Mouse (Mus musculus): ENCODE data around the gene Cacng7.
A peak's percentile ranks its signal among the peaks of the same experiment; 100 is the strongest.

Cacng7 gene

DNA sequence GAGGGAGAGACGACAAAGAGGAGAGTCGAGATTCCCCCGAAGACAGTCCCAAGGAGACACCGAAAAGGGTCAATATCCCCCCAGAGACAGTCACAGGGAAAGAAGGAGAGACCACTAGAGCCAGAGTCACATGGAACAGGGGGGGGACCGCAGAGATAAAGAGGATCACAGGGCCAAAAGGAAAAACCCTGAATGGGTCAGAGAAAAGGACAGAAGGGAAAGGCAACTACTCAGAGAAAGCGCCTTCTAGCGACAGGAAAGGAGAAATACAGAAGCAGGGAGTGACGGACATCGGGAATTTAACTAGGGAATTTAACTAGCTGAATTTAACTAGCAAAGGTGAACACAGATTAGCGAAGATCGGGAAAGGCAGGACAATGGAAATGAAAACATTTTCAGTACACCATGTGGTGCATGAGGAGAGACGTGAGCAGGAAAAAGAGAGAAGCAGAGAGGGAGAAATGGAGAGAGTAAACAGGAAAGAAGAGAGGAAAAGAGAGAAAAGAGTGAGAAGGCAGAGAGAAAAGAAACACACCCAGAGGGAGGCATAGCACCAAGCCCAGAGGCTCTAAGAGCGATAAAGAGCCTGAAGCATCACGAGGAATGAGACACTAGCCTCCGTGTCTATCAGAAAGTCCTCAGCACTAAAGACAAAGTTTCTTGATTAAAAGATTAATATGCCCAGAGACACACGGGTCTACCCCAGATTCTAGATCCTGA lies 30.0 kb upstream of the Cacng7 start:
- DNase-seq (ENCODE audit: low spot score) = no peak

DNA sequence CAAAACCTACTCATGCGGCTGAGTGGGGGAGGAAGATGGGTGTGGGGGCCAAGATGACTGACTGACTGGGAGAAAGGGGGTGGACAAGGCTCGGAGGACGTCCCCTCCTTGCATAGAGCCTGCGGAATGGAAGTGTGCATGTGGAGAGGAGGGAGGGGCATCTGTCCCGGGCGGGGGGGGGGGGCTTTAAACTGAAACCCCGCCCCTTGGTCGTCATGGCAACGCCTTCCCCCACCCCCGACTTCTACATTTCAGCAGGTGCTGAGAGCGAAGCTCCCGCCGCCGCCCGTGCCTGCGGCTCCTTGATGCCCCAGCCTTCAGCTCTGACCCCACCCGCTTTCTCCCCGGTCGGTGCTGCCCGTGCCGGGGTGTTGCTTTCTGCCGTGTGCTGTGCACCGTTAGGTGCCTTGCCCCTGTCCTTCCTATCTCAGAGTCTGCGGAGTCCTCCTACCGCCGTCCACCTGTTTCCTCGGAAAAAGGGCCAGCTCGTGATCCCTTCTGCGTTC lies 29.4 kb upstream of the Cacng7 start:
- DNase-seq (ENCODE audit: low spot score) = peak; percentile 75

DNA sequence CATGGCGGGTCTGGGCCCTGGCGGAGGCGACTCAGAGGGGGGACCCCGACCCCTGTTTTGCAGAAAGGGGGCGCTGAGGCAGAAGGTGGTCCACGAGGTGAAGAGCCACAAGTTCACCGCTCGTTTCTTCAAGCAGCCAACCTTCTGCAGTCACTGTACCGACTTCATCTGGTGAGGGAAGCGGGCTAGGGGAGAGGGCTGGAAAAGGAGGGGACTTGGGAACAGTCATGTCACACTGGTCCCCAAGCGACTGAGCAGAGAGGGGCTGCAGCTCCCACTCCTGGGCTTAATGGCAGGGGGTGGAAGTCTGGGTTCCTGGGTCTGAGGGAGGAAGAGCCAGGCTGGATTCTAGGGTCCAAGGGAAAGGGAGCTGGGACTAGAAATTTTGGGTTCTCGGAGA lies 29.0 kb upstream of the Cacng7 start:
- DNase-seq (ENCODE audit: low spot score) = no peak

DNA sequence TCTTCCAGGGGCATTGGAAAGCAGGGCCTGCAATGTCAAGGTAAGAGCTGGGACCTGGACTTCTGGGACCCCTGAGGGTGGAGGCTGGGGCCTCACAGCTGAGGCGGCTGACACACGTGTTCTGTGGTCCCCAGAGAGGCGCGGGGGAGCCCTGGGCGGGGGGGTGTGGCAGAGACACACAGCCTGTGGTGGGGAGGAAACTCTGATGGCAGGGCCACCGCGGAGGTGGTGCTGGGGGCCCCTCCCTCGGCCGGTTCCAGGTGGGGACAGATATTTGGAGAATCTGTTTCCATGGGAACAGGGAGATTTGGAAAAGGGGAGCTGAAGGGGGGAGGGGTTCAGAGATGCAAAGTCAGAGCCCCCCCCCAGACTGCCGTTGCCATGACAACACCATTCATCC lies 28.5 kb upstream of the Cacng7 start:
- DNase-seq (ENCODE audit: low spot score) = no peak

DNA sequence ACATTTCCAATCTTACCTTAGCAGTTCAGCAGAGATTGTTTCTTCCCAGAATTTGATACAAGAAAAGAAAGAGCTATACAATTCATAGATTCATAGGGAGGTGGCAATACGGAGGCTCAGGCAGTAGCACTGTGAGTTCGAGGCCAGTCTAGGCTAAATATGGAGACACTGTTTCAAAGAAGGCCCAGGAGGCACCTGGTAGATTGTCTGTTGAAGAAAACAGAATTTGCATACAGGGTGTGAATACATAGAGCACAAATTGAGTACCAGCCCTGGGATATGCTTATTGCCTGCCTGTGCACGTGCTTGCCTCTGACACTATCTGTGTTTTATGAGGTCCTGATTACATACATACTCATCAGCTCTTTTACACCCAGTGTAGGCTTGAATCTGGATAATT lies 26.4 kb upstream of the Cacng7 start:
- no peak for DNase-seq (ENCODE audit: low spot score)

DNA sequence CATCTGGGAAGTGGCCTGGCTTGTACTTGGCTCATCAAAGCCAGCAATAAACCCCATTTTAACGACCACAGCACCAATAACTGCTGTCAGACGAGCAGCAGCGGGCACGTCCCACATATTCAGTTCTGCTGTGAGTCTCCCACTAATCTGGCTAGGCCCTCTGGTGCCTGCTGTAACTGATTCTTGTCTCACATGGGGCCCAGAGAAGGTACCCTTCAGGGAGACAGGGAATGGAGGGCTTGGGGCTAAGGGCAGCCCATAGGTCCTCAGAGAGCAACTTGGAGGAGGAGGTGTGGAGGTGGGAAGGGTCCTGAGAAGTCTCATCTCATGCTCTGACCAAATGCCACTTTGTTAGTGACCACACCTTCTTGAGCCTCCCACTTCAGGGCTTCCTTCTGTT lies 24.1 kb upstream of the Cacng7 start:
- no peak for DNase-seq (ENCODE audit: low spot score)

DNA sequence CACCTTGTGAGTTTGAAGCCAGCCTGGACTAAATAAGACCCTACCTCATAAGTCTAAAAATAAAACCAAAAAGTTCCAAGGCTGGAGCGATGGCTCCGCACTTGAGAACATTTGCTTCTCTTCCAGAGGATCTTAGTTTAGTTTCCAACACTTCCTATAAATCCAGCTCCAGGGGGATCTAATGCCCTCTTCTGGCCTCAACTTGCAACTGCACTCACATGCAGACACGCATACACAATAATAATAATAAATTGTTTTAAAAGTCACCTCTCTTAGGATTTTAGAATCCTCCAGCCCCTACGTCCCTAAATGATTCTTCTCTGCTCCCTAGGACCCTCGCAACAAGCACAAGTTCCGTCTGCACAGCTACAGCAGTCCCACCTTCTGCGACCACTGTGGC lies 22.5 kb upstream of the Cacng7 start:
- no peak for DNase-seq (ENCODE audit: low spot score)

DNA sequence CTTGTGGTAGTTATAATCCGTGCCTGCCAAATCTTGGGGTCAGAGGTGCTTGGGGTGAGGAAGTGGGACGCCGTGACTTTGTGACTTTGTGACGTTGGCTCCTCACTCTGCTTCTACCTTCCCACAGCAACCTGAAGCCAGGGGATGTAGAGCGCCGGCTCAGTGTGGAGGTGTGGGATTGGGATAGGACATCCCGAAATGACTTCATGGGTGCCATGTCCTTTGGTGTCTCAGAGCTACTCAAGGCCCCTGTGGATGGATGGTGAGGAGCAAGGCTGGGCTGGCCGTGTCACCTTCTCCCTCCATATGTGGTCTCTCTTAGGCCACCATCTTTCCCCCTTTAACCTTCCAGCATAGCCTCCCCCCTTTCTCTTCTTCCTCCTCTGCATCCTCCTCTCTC lies 19.2 kb upstream of the Cacng7 start:
- no peak for DNase-seq (ENCODE audit: low spot score)

DNA sequence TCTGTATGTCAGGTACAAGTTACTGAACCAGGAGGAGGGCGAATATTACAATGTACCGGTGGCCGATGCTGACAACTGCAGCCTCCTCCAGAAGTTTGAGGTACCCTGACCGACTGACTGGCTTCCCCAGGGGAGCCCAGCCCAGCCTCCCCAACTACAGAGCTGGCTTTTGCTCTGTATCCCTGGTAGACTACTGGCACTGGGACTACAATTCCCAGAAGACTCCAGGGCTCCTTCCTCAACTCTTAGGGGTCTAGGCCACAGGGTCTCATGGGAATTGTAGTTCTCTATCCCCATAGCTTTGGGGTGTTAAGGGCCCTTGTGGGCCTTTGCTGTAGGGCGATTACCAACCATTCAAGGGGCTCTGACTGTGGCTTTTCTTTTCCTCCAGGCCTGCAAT lies 18.6 kb upstream of the Cacng7 start:
- no peak for DNase-seq (ENCODE audit: low spot score)

DNA sequence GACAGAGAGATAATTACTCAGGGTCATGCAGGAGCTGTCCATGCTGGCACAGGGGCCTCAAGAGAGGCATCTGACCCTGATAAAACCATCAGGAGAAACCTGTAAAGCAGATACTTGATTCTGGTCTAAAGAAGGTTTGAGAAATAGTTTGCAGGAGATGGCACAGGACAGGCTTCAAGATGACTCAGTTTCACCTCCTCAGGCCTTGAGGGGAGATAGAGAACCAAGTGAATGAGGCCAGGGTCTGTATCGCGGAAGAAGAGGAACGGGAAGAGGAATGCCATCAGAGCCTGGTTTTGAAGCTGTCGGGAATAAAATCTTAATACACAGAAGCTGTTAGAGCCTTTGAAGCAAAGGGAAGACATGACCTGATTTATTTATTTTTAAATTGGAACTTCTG lies 15.1 kb upstream of the Cacng7 start:
- no peak for DNase-seq (ENCODE audit: low spot score)

DNA sequence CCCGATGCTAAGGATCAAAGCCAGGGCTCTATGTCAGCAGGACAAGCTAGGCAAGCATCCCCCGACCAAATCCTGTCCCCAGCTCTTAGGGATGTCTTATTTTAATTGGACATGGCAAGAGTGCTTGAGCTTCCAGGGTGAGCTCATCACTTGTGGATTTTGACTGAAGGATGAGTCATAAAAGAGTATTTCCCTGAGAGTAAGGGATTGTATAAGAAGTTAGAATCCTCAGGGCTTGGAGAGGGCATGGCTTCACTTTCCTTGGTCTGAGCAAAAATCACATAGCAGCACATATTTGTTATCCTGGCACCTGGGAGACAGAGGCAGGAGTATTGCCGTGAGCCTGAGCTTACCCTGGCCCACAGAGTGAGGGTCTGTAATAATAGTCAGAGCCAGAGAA lies 11.9 kb upstream of the Cacng7 start:
- no peak for DNase-seq (ENCODE audit: low spot score)

DNA sequence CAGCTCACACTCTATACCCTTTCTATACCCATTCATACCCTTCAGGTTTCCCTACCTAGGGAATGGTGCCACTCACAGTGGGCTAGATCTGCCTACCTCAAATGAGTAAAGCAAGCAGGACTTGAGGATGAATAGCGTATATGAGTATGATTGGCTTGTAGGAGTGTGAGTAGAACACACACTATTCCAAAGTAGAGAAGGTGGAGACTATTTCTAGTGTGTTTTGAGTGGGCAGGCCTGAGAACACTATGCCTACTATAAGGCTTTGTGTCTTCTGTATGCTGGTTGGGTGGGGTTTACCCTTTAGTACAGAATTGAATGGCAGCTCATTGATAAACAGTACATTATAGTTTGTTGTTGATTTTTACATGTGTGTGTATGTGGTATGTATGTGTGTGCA lies 8.9 kb upstream of the Cacng7 start:
- no peak for DNase-seq (ENCODE audit: low spot score)

DNA sequence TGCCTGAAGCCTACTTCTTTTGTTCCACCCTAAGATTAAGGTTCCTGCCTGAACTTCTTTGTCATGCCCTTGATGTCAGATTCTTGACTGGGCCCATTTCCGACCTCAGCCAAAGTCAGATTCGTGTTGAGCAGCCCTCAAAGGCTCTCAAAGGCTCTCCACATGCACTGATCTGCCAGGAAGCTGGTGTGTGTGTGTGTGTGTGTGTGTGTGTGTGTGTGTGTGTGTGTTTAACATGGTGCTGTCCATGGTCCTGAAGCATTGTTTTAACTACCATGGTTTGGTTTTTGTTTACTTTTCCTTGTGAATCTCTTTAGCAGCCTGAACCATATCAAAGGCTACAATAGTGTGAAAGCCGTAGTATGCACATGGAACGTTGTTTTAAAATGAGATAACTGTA lies 4.8 kb upstream of the Cacng7 start:
- peak; percentile 51 for DNase-seq (ENCODE audit: low spot score)

DNA sequence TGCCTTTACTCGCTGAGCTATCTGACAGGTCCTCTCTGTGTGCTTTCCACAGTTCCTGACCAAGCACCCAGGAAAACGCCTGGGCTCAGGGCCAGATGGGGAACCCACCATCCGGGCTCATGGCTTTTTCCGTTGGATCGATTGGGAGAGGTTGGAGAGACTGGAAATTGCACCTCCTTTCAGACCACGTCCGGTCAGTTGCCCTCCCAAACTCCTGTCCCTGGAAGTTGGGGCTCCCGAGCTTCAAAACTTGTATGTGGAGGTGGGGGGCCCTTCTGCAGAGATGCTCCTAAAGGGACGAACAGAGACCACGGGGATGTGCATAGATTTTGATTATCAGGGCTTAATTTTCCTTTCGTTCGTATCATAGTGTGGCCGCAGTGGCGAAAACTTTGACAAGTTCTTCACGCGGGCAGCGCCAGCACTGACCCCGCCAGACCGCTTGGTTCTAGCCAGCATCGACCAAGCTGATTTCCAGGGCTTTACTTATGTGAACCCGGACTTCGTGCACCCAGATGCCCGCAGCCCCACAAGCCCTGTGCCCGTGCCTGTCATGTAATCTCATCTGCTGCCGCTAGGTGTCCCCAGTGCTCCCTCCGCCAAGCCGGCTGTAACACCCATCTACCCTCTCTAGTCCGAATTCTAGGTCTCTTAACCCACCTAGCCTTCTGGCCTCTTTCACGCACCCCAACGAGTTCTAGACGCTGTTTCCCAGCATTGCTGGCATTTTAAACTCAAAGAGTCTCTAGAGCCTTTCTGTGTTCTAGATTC lies 2.8 kb upstream of the Cacng7 start:
- DNase-seq (ENCODE audit: low spot score) = peak; percentile 87

DNA sequence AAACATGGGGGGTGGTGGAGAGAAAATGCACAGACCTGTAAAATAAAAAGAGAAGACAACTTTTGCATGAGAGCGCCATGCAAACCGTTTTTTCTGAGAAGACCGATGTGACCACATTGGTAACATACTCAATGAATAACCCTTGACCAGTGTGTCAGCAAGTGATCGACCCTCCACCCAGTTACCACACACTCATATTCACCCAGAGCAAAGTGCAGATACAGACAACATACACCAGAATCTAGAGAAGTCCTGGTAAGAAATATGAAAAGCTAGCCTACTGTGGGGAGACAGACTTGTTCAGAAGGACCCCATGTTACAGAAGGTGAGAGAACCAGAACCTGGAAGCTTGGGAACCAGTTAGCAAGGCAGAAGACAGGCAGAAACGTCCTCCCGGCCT lies 1.6 kb upstream of the Cacng7 start:
- no peak for DNase-seq (ENCODE audit: low spot score)

DNA sequence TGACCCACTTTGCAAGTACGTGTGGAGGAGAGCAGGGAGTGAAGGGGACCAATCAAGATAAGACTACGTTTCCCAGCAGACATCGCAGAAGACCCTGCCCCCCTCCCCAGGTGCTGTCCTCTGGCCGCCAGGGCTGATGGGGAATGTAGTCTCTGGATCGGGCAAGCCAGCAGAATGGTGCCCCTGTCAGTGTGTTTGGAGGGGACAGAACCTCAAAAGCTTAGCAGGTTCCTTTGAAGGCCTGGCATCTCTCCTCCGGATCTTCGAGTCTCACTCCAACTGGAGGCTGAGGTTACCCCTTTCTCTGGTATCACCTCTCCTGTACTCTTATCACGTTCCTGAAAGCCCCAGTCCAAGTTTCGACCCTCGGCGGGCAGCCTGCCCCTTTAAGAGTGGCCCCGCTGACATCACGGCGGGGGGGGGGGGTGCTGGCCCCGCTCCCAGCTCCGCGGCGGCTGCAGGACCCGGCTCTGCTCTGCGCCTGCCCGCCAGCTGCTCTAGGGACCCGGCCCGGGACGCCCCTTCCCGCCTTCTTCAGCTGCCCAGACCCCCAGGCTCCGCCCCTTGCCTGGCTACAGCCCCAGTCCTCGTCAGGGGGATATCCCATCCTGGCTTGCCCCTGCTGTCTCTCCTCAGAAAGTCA lies 1.1 kb upstream of the Cacng7 start:
- DNase-seq (ENCODE audit: low spot score) = peak; percentile 83

DNA sequence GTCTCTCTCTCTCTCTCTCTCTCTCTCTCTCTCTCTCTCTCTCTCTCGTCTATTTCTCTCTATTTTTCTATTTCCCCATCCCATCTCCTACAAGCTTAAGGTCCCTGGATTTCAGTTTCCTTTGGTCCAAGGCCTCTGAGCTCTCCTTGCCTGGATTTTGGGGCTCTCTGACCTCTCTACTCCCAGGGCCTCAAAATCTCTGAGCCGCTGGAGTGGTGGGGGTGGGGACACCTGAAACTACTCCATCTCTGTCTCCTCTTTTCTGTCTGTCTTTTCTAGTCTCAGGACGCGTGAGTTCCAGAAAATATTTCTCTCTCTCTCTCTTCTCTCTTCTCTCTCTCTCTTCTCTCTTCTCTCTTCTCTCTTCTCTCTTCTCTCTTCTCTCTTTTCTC lies 535 bp upstream of the Cacng7 start:
- no peak for DNase-seq (ENCODE audit: low spot score)

DNA sequence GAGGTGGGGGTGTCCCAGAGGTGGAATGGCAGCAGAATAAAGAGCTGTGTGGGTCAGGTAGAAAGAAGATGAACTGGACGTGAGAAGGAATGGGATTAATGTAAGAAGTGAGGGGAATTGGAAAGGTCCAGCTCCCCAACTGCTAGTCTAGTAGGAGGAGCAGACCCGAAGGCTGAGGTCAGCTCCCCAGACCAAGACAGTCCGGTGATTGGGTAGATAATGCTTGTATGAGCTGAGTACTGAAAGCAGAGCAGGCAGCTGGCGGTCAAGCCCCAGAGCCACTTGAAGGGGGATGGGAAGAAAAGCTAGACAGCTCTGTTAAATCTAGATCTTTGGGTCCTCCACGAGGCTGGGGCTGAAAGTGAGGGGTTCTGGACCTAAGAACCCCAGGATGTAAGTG lies 787 bp downstream of the Cacng7 start:
- DNase-seq (ENCODE audit: low spot score) = no peak

DNA sequence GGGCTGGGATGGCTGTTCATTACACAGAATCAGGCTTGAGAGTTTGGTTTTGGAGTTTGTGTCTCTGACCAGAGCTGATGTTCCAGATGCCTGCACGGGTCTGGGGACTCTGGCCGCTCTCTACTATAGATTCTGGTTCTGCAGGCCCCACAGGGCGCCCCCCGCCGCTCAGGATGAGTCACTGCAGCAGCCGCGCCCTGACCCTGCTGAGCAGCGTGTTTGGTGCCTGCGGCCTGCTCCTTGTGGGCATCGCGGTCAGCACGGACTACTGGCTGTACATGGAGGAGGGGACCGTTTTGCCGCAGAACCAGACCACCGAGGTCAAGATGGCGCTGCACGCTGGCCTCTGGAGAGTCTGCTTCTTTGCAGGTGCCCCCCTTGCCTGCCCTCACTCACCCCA lies 3.7 kb downstream of the Cacng7 start:
- peak; percentile 45 for DNase-seq (ENCODE audit: low spot score)

DNA sequence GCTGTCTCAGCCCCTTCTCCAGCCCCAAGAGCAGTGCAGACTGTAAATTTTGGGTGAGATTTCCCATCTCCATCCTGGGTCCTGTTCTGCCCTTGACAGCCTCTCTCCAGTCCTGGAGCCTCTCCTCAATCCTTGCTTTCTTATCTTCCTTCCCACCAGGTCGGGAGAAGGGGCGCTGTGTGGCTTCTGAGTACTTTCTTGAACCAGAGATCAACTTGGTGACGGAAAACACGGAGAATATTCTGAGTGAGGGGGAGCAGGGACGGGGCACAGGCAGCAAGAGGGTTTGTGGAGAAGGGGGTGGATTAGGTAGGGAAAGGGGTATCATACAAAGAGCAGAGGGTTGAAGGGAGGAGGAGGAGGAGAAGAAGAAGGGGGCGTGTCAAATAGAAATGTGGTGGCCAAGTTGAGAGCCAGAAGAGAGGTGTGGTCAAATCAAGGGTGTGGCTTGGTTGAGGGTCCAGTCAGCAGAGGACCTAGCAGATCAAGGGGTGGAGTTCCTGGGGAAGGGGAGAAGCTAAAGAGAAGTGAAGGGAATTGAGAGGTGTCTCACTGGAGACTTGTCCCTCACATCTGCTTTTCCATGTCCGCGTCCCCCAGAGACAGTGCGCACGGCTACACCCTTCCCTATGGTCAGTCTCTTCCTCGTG lies 5.7 kb downstream of the Cacng7 start:
- DNase-seq (ENCODE audit: low spot score) = no peak

DNA sequence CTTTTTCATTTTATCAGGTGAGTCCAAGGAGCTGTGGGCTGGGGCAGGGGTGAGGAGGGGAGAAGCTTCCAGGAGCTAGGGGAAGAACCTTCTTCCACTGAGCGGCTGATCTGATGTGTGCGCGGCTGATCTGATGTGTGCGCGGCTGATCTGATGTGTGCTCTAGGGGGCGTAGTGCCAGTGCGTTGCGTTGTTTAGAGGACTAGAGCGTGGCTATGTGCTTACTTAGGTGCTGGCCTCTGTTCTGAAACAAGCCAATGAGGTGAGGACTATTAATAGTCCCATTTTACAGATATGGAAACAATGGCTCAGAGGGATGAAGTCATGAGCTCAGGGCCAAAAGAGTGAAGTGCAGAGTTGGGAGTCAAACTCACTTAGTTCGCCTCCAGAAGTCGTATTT lies 6.3 kb downstream of the Cacng7 start:
- DNase-seq (ENCODE audit: low spot score) = no peak

DNA sequence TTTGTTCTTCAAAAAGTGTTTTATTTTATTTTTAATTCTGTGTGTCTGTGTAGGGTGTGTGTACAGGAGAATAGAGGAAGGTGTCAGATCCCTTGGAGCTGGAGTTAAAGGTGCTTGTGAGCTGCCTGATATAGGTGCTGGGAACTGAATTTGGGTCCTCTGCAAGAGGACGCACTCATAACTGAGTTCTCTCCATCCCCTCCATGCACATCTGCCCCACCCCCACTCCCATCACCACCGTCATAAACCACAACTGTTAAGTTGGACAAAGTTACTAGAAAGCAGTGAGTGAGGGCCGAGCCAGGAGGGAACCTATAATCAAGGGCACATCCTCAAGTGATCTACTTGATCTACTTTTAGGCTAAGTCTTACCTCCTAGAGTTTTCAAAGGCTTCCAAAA lies 11.1 kb downstream of the Cacng7 start:
- DNase-seq (ENCODE audit: low spot score) = no peak

DNA sequence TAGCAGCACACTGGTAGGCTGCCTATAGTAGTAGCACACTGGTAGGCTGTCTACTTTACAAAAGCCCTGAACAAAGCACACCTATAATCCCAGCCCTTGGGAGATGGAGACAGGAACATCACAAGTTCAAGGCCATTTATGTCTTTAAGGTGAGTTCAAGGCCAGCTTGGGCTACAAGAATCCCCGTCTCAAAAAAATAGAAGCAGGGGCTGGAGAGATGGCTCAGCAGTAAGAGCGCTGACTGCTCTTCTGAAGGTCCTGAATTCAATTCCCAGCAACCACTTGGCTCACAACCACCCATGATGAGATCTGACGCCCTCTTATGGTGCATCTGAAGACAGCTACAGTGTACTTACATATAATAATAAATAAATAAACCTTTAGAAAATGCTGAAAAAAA lies 12.5 kb downstream of the Cacng7 start:
- DNase-seq (ENCODE audit: low spot score) = no peak
